In the genomic region with DNA sequence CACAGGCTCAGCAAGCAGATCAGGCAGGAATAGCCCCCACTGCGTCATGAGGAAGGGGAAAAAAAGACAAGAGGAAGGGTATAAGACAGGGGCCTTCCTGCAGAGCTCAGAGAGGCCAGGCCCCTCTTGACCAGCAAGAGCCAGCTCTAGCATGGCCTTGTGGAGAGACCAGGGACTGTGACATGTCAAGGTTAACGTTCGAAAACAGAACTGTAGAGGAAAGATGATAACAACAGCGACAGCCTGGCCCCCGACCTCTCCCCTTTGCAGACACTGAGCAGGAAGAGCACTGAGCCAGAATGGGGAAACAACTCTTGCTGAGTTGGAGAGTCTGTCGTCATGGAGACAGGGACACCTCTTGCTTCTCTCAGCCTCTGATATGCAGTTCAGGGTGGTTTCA, we compare ENCODE assay signal across 19 mouse cellular contexts.
DNase-seq lines count a peak whose midpoint lies in the region; ATAC-seq lines count a peak whose summit lies in the region.
"Had no signal": no experiment of that assay in that cellular context is flagged by ENCODE, and none has a peak within 500 bp of the region (broad histone marks: within the 10 kb centered on the region; RNA-seq: fewer than 3 reads in every experiment).

No protein-coding gene starts in this region.

- ATAC-seq in heart, embryonic 15.5 days (replicated peaks; ENCODE audit: insufficient number of reproducible peaks, insufficient read depth, low FRiP score, low read depth): peak; percentile 72
- peak; percentile 52 for ATAC-seq in liver, embryonic 12.5 days
- peak; percentile 36; the same call in 1 of the 2 replicates for ATAC-seq in neutrophil, adult 5-6 weeks (ENCODE audit: extremely low read depth, insufficient number of reproducible peaks, low FRiP score, poor library complexity, severe bottlenecking)
- ATAC-seq: hindbrain, postnatal 0 days had no signal

- H3K9me3 ChIP-seq in heart, embryonic 15.5 days (replicated peaks): no peaks in the 10 kb centered on the region
- no peaks in the 10 kb centered on the region for H3K9me3 ChIP-seq in liver, embryonic 12.5 days (replicated peaks)
- H3K9me3 ChIP-seq: limb, embryonic 12.5 days had no signal

- intact Hi-C loops in heart, postnatal 10 days (cut with DNase I): no loop called here

- no peak overlapping the region for H3K4me2 ChIP-seq in heart, embryonic 15.5 days
- no peak overlapping the region for H3K4me2 ChIP-seq in liver, embryonic 12.5 days
- H3K4me2 ChIP-seq: limb, embryonic 12.5 days had no signal

- no peak overlapping the region for H3K27ac ChIP-seq in heart, embryonic 15.5 days
- H3K27ac ChIP-seq in liver, embryonic 12.5 days: no peak overlapping the region
- H3K27ac ChIP-seq: hindbrain, postnatal 0 days; limb, embryonic 12.5 days had no signal

- no peaks in the 10 kb centered on the region for H3K36me3 ChIP-seq in heart, embryonic 15.5 days
- H3K36me3 ChIP-seq in liver, embryonic 12.5 days: no peaks in the 10 kb centered on the region
- H3K36me3 ChIP-seq: limb, embryonic 12.5 days had no signal

- no peaks in the 10 kb centered on the region for H3K27me3 ChIP-seq in heart, embryonic 15.5 days
- H3K27me3 ChIP-seq in liver, embryonic 12.5 days (replicated peaks): no peaks in the 10 kb centered on the region
- H3K27me3 ChIP-seq: limb, embryonic 12.5 days had no signal

- H3K4me3 ChIP-seq in heart, embryonic 15.5 days: no peak overlapping the region
- H3K4me3 ChIP-seq in liver, embryonic 12.5 days: no peak overlapping the region
- H3K4me3 ChIP-seq: limb, embryonic 12.5 days had no signal

- no peaks in the 10 kb centered on the region; the same call in none of the 2 replicates for H3K4me1 ChIP-seq in heart, embryonic 15.5 days (replicated peaks)
- no peaks in the 10 kb centered on the region for H3K4me1 ChIP-seq in liver, embryonic 12.5 days

- 36% methylated on average over 6 of the region's 6 CpGs for WGBS in heart, embryonic 15.5 days
- WGBS in liver, embryonic 12.5 days (ENCODE audit: insufficient replicate concordance): 8% methylated on average over 6 of the region's 6 CpGs

- no peak for DNase-seq in heart, postnatal 10 days
- DNase-seq in spleen, postnatal 36 days (ENCODE audit: low spot score in 2 of 2): peak; percentile 20 to 23
- DNase-seq in spleen, postnatal 10 days (ENCODE audit: low spot score in 2 of 2): no peak
- DNase-seq in frontal cortex, postnatal 10 days (ENCODE audit: low spot score in 2 of 2): no peak
- no peak for DNase-seq in adipocyte (ENCODE audit: low spot score)
- DNase-seq: adrenal gland, postnatal 25 days; cerebellum, adult 18-20 months; heart, postnatal 36 days; kidney, adult 11 months; kidney, postnatal 36 days; layer of hippocampus, adult 9-11 months; lung, postnatal 10 days; spleen, adult 18-20 months; thymus, postnatal 4 days had no signal

- no peak overlapping the region for H3K9ac ChIP-seq in heart, embryonic 15.5 days
- no peak overlapping the region for H3K9ac ChIP-seq in liver, embryonic 12.5 days
- H3K9ac ChIP-seq: limb, embryonic 12.5 days had no signal

Comparison
In these comparisons a context has a peak if more than half of its experiments do, and no peak if none do; other contexts are left out.
1. DNase-seq: peak in spleen, postnatal 36 days (2 of 2); none in heart, postnatal 10 days (0 of 2), spleen, postnatal 10 days (0 of 2), frontal cortex, postnatal 10 days (0 of 2) and adipocyte (single experiment).
2. Peak in every context shown above with its lines, with median percentiles within 50 percentile points of each other: ATAC-seq.